Mouse (Mus musculus): Measurements from ENCODE around the gene Tbc1d22a. TPM values are rescaled to one million over a fixed set of nuclear protein-coding genes. Genes with fewer than 3 reads are reported as not detected.

Gene Tbc1d22a
- polyA plus RNA-seq, 1 experiment, result 30.5 TPM

- TF ChIP-seq TCF3 (IDR thresholded peaks at IDR 0.05; ENCODE audit: insufficient read length, low read depth) (no peak), CEBPB (IDR thresholded peaks at IDR 0.05; ENCODE audit: insufficient read depth, poor library complexity, severe bottlenecking) (no peak), SRF (IDR thresholded peaks at IDR 0.05; ENCODE audit: control insufficient read depth, insufficient read length, low read depth) (no peak), POLR2AphosphoS2 (IDR thresholded peaks at IDR 0.05; ENCODE audit: insufficient read length, low read depth) (no peak), MYOD1 (IDR thresholded peaks at IDR 0.05; ENCODE audit: control insufficient read depth in 1 of 3, insufficient read length in 2 of 3, low read depth in 2 of 3) (no peak), E2F4 (IDR thresholded peaks at IDR 0.05; ENCODE audit: insufficient read depth) (no peak), USF1 (IDR thresholded peaks at IDR 0.05; ENCODE audit: low read depth) (no peak), POLR2A (IDR thresholded peaks at IDR 0.05; ENCODE audit: insufficient read length, low read depth) (no peak)
- no peak overlapping the region for H3K4me3 ChIP-seq
- H3K27me3 ChIP-seq (ENCODE audit: control insufficient read depth, insufficient read depth, insufficient read length), result no peaks in the 10 kb centered on the region
- no peaks in the 10 kb centered on the region for H3K79me2 ChIP-seq (ENCODE audit: control insufficient read depth, insufficient read depth)
- H3K36me3 ChIP-seq (ENCODE audit: control insufficient read depth, insufficient read depth), result peaks cover 11% of the 10 kb centered on the region
- no peak overlapping the region for H3K4me2 ChIP-seq (ENCODE audit: low read depth)
- no peak overlapping the region for H3ac ChIP-seq (ENCODE audit: control insufficient read depth, insufficient read length)
These were observed 89.6 kb downstream of the Tbc1d22a start for GRCm38 (mm10) chr15:86303876-86304275.

- H3K4me3 ChIP-seq, result no peak overlapping the region
- peaks cover 11% of the 10 kb centered on the region for H3K36me3 ChIP-seq (ENCODE audit: control insufficient read depth, insufficient read depth)
- no peaks in the 10 kb centered on the region for H3K27me3 ChIP-seq (ENCODE audit: control insufficient read depth, insufficient read depth, insufficient read length)
- H3K4me2 ChIP-seq (ENCODE audit: low read depth), result no peak overlapping the region
- no peak for TF ChIP-seq USF1 (IDR thresholded peaks at IDR 0.05; ENCODE audit: low read depth)
- no peak for TF ChIP-seq REST (IDR thresholded peaks at IDR 0.05; ENCODE audit: insufficient read depth, insufficient read length)
- no peak for TF ChIP-seq CEBPB (IDR thresholded peaks at IDR 0.05; ENCODE audit: insufficient read depth, poor library complexity, severe bottlenecking)
- TF ChIP-seq POLR2A (IDR thresholded peaks at IDR 0.05; ENCODE audit: insufficient read length, low read depth), result no peak
- no peak for TF ChIP-seq SRF (IDR thresholded peaks at IDR 0.05; ENCODE audit: control insufficient read depth, insufficient read length, low read depth)
- TF ChIP-seq MAX (IDR thresholded peaks at IDR 0.05; ENCODE audit: low read depth), result no peak
- TF ChIP-seq POLR2AphosphoS2 (IDR thresholded peaks at IDR 0.05; ENCODE audit: insufficient read length, low read depth), result no peak
- no peak for TF ChIP-seq MYOG (IDR thresholded peaks at IDR 0.05; ENCODE audit: control insufficient read depth in 1 of 3, insufficient read depth in 1 of 3, insufficient read length in 2 of 3, low read depth in 2 of 3)
- TF ChIP-seq TCF12 (IDR thresholded peaks at IDR 0.05; ENCODE audit: insufficient read depth, poor library complexity, severe bottlenecking), result no peak
- TF ChIP-seq E2F4 (IDR thresholded peaks at IDR 0.05; ENCODE audit: insufficient read depth), result no peak
- TF ChIP-seq MYOD1 (IDR thresholded peaks at IDR 0.05; ENCODE audit: control insufficient read depth in 1 of 3, insufficient read length in 2 of 3, low read depth in 2 of 3), result no peak
- no peak for TF ChIP-seq TCF3 (IDR thresholded peaks at IDR 0.05; ENCODE audit: insufficient read length, low read depth)
- H3K79me2 ChIP-seq (ENCODE audit: control insufficient read depth, insufficient read depth), result no peaks in the 10 kb centered on the region
- no peak overlapping the region for H3ac ChIP-seq (ENCODE audit: control insufficient read depth, insufficient read length)
These were observed 90.6 kb downstream of the Tbc1d22a start for GRCm38 (mm10) chr15:86304861-86305260.

GRCm38 (mm10) chr15:86305290-86305689 is 91.0 kb downstream of the Tbc1d22a start:
- Histone ChIP-seq H3K4me3 (no peak overlapping the region), H3K4me2 (ENCODE audit: low read depth) (no peak overlapping the region), H3ac (ENCODE audit: control insufficient read depth, insufficient read length) (no peak overlapping the region), H3K36me3 (ENCODE audit: control insufficient read depth, insufficient read depth) (peaks cover 11% of the 10 kb centered on the region), H3K27me3 (ENCODE audit: control insufficient read depth, insufficient read depth, insufficient read length) (no peaks in the 10 kb centered on the region), H3K79me2 (ENCODE audit: control insufficient read depth, insufficient read depth) (no peaks in the 10 kb centered on the region)
- TF ChIP-seq MYOD1 (IDR thresholded peaks at IDR 0.05; ENCODE audit: control insufficient read depth in 1 of 3, insufficient read length in 2 of 3, low read depth in 2 of 3) (peak in 2 of 3 experiments; percentile 28 to 55), MYOG (IDR thresholded peaks at IDR 0.05; ENCODE audit: control insufficient read depth in 1 of 3, insufficient read depth in 1 of 3, insufficient read length in 2 of 3, low read depth in 2 of 3) (peak in 2 of 3 experiments; percentile 13 to 56), USF1 (IDR thresholded peaks at IDR 0.05; ENCODE audit: low read depth) (no peak)

GRCm38 (mm10) chr15:86309213-86309829 is 95.1 kb downstream of the Tbc1d22a start:
- no peak overlapping the region for H3K4me3 ChIP-seq
- no peak overlapping the region for H3ac ChIP-seq (ENCODE audit: control insufficient read depth, insufficient read length)
- H3K36me3 ChIP-seq (ENCODE audit: control insufficient read depth, insufficient read depth), result peaks cover 7% of the 10 kb centered on the region
- no peaks in the 10 kb centered on the region for H3K27me3 ChIP-seq (ENCODE audit: control insufficient read depth, insufficient read depth, insufficient read length)
- no peak for TF ChIP-seq TCF12 (IDR thresholded peaks at IDR 0.05; ENCODE audit: insufficient read depth, poor library complexity, severe bottlenecking)
- TF ChIP-seq MYOG (IDR thresholded peaks at IDR 0.05; ENCODE audit: control insufficient read depth in 1 of 3, insufficient read depth in 1 of 3, insufficient read length in 2 of 3, low read depth in 2 of 3), result no peak
- H3K79me2 ChIP-seq (ENCODE audit: control insufficient read depth, insufficient read depth), result no peaks in the 10 kb centered on the region
- no peak overlapping the region for H3K4me2 ChIP-seq (ENCODE audit: low read depth)

GRCm38 (mm10) chr15:86320803-86321510 is 106.7 kb downstream of the Tbc1d22a start:
- Histone ChIP-seq H3K79me2 (ENCODE audit: control insufficient read depth, insufficient read depth) (no peaks in the 10 kb centered on the region), H3K4me3 (no peak overlapping the region), H3K36me3 (ENCODE audit: control insufficient read depth, insufficient read depth) (no peaks in the 10 kb centered on the region), H3K4me2 (ENCODE audit: low read depth) (no peak overlapping the region), H3ac (ENCODE audit: control insufficient read depth, insufficient read length) (no peak overlapping the region), H3K27me3 (ENCODE audit: control insufficient read depth, insufficient read depth, insufficient read length) (no peaks in the 10 kb centered on the region)
- TF ChIP-seq REST (IDR thresholded peaks at IDR 0.05; ENCODE audit: insufficient read depth, insufficient read length) (no peak), E2F4 (IDR thresholded peaks at IDR 0.05; ENCODE audit: insufficient read depth) (no peak), TCF12 (IDR thresholded peaks at IDR 0.05; ENCODE audit: insufficient read depth, poor library complexity, severe bottlenecking) (no peak), CEBPB (IDR thresholded peaks at IDR 0.05; ENCODE audit: insufficient read depth, poor library complexity, severe bottlenecking) (no peak), SRF (IDR thresholded peaks at IDR 0.05; ENCODE audit: control insufficient read depth, insufficient read length, low read depth) (no peak), POLR2AphosphoS2 (IDR thresholded peaks at IDR 0.05; ENCODE audit: insufficient read length, low read depth) (no peak), USF1 (IDR thresholded peaks at IDR 0.05; ENCODE audit: low read depth) (no peak), TCF3 (IDR thresholded peaks at IDR 0.05; ENCODE audit: insufficient read length, low read depth) (no peak), MYOD1 (IDR thresholded peaks at IDR 0.05; ENCODE audit: control insufficient read depth in 1 of 3, insufficient read length in 2 of 3, low read depth in 2 of 3) (no peak), POLR2A (IDR thresholded peaks at IDR 0.05; ENCODE audit: insufficient read length, low read depth) (no peak), MYOG (IDR thresholded peaks at IDR 0.05; ENCODE audit: control insufficient read depth in 1 of 3, insufficient read depth in 1 of 3, insufficient read length in 2 of 3, low read depth in 2 of 3) (no peak), MAX (IDR thresholded peaks at IDR 0.05; ENCODE audit: low read depth) (no peak)
